Mouse (Mus musculus) ES-Bruce4 (cell line): Measurements from ENCODE around the gene Gm438. TPM values are rescaled to one million over a fixed set of nuclear protein-coding genes. Genes with fewer than 3 reads are reported as not detected.
A peak's percentile ranks its signal among the peaks of the same experiment; 100 is the strongest.
"Not testable (repeated sequence)": the region's sequence is repeated elsewhere in the genome, so short reads cannot be mapped to it uniquely, and the experiment has no call there.

Source experiments
- H3K27ac ChIP-seq: 2 replicates; pipeline ENCODE4 v1.5.1; 2012; ENCODE audit warnings: low read length, inconsistent platforms; ENCODE audit not compliant: insufficient read depth
- H3K27me3 ChIP-seq: 2 replicates; pipeline ENCODE4 v1.6.1; 2012; ENCODE audit warnings: mild to moderate bottlenecking, low read length, inconsistent platforms; ENCODE audit not compliant: control insufficient read depth, poor library complexity, insufficient read depth, severe bottlenecking
- H3K36me3 ChIP-seq: 2 replicates; pipeline ENCODE4 v1.6.1; 2012; ENCODE audit warnings: inconsistent platforms, mild to moderate bottlenecking, low read length, moderate library complexity; ENCODE audit not compliant: control insufficient read depth, poor library complexity, insufficient read depth, severe bottlenecking
- H3K4me1 ChIP-seq: one replicate; pipeline ENCODE4 v1.8.1; 2011; ENCODE audit warnings: low read length; ENCODE audit not compliant: control insufficient read depth, insufficient read depth
- H3K4me3 ChIP-seq: 2 replicates; pipeline ENCODE4 v1.5.1; 2011; ENCODE audit warnings: low read depth, mild to moderate bottlenecking, low read length
- H3K9ac ChIP-seq: 2 replicates; pipeline ENCODE4 v1.6.1; 2012; ENCODE audit warnings: low read depth, mild to moderate bottlenecking, inconsistent platforms; ENCODE audit not compliant: poor library complexity, severe bottlenecking
- H3K9me3 ChIP-seq: replicated peaks from 2 replicates; pipeline ENCODE4 v1.6.1; 2012; ENCODE audit warnings: mild to moderate bottlenecking, low read length, inconsistent platforms; ENCODE audit not compliant: control insufficient read depth, poor library complexity, insufficient read depth, severe bottlenecking
- CTCF ChIP-seq: IDR thresholded peaks from one replicate; pipeline ENCODE4 v1.8.1; 2011; ENCODE audit warnings: low read depth, low read length
- EP300 ChIP-seq: IDR thresholded peaks from 2 replicates; pipeline ENCODE4 v1.6.1; 2011; ENCODE audit warnings: low read depth, low read length; ENCODE audit not compliant: insufficient read depth
- POLR2A ChIP-seq: IDR thresholded peaks from one replicate; pipeline ENCODE4 v1.8.1; 2011; ENCODE audit warnings: low read length; ENCODE audit not compliant: insufficient read depth
- polyA plus RNA-seq: library from polyadenylated mRNA; stranded (reverse); fragments of >200 nt; gene quantifications from 2 replicates; pipeline ENCODE4 v1.2.4, GENCODE M21; 2011; ENCODE audit warnings: low read depth; ENCODE audit not compliant: missing spikeins, insufficient read depth, insufficient read length

Gm438 gene
- not detected in 2 replicates for polyA plus RNA-seq

- Histone ChIP-seq H3K36me3 (no peaks in the 10 kb centered on the region), H3K9me3 (no peaks in the 10 kb centered on the region), H3K4me1 (no peaks in the 10 kb centered on the region), H3K27ac (no peak within 1 kb of the TSS), H3K9ac (no peak within 1 kb of the TSS), H3K4me3 (no peak within 1 kb of the TSS), H3K27me3 (no peaks in the 10 kb centered on the region)
- no peak for TF ChIP-seq EP300
- TF ChIP-seq POLR2A, result no peak
- TF ChIP-seq CTCF, result no peak
These were observed at the start of gene Gm438 for GRCm38 (mm10) chr4:144786483-144786882. Gm438 (minus strand) TSS chr4:144786583.

GRCm38 (mm10) chr4:144824706-144825105 lies 38.3 kb upstream of the Gm438 start:
- Histone ChIP-seq H3K27me3 (no peaks in the 10 kb centered on the region), H3K9me3 (peaks cover 5% of the 10 kb centered on the region; the same call in 1 of the 2 replicates), H3K9ac (no peak overlapping the region), H3K27ac (no peak overlapping the region), H3K36me3 (no peaks in the 10 kb centered on the region), H3K4me3 (no peak overlapping the region), H3K4me1 (no peaks in the 10 kb centered on the region)
- TF ChIP-seq CTCF (no peak), POLR2A (no peak), EP300 (no peak)

GRCm38 (mm10) chr4:144823996-144824395 lies 37.6 kb upstream of the Gm438 start:
- no peak overlapping the region for H3K27ac ChIP-seq
- TF ChIP-seq EP300 (no peak), POLR2A (no peak), CTCF (no peak)
- H3K4me1 ChIP-seq, result no peaks in the 10 kb centered on the region
- no peak overlapping the region for H3K4me3 ChIP-seq
- no peaks in the 10 kb centered on the region for H3K27me3 ChIP-seq
- no peak overlapping the region for H3K9ac ChIP-seq
- peaks cover 5% of the 10 kb centered on the region; the same call in 1 of the 2 replicates for H3K9me3 ChIP-seq
- H3K36me3 ChIP-seq, result no peaks in the 10 kb centered on the region

GRCm38 (mm10) chr4:144807135-144807534 lies 20.8 kb upstream of the Gm438 start:
- not testable (repeated sequence) for H3K27ac ChIP-seq, H3K36me3 ChIP-seq, H3K4me1 ChIP-seq, H3K27me3 ChIP-seq, H3K9me3 ChIP-seq, H3K4me3 ChIP-seq, H3K9ac ChIP-seq
- TF ChIP-seq EP300, result peak; percentile 98

GRCm38 (mm10) chr4:144803633-144804032 lies 17.2 kb upstream of the Gm438 start:
- no peak overlapping the region for H3K4me3 ChIP-seq
- H3K4me1 ChIP-seq, result peaks cover 6% of the 10 kb centered on the region
- H3K36me3 ChIP-seq, result no peaks in the 10 kb centered on the region; the same call in 1 of the 2 replicates
- H3K9me3 ChIP-seq, result no peaks in the 10 kb centered on the region
- H3K27ac ChIP-seq, result no peak overlapping the region
- H3K27me3 ChIP-seq, result no peaks in the 10 kb centered on the region
- no peak overlapping the region for H3K9ac ChIP-seq
- TF ChIP-seq EP300 (0 out of 2 replicates have a peak, but pooled peaks have one; percentile 14), POLR2A (no peak)

GRCm38 (mm10) chr4:144790141-144790540 lies 3.8 kb upstream of the Gm438 start:
- Histone ChIP-seq H3K9ac (no peak overlapping the region), H3K36me3 (no peaks in the 10 kb centered on the region), H3K4me3 (no peak overlapping the region), H3K27me3 (no peaks in the 10 kb centered on the region), H3K9me3 (no peaks in the 10 kb centered on the region), H3K4me1 (no peaks in the 10 kb centered on the region), H3K27ac (no peak overlapping the region)
- TF ChIP-seq POLR2A (no peak), CTCF (no peak), EP300 (no peak)
